Mouse (Mus musculus): ENCODE data around the gene Psmd9.

DNA sequence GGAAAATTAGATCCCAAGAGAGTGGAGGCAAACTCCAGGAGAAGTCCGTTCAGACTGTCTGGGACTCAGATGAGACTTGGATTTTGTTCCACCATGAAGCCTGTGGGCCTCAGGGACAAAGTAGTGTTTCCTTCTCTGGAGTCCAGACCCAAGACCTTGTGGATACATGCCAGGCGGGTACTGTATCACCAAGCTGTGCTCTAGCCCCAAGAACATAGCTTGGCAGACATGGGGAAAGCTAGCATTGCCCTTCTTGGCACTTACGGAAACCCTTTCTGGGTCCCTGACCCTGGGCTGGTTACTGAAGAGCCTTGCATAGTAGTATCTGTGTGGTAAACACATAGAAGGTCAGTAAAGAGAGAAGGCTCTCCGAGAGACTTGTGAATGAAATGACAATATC is 9.8 kb upstream of the Psmd9 start:
- no peak for TF ChIP-seq POLR2A (IDR thresholded peaks at IDR 0.05; ENCODE audit: insufficient read length, low read depth)
- TF ChIP-seq E2F4 (IDR thresholded peaks at IDR 0.05; ENCODE audit: insufficient read depth): no peak
- no peak for TF ChIP-seq POLR2AphosphoS2 (IDR thresholded peaks at IDR 0.05; ENCODE audit: insufficient read length, low read depth)
- TF ChIP-seq CEBPB (IDR thresholded peaks at IDR 0.05; ENCODE audit: insufficient read depth, poor library complexity, severe bottlenecking): no peak
